Mouse (Mus musculus) heart, postnatal 4 days (tissue): Measurements from ENCODE around the gene Myo1b. TPM values are rescaled to one million over a fixed set of nuclear protein-coding genes. Genes with fewer than 3 reads are reported as not detected.
"Not testable (repeated sequence)": the region's sequence is repeated elsewhere in the genome, so short reads cannot be mapped to it uniquely, and the experiment has no call there.

ENCODE experiments used
- DNase-seq: peaks from one replicate; pipeline ENCODE4 v3.0.0; 2021
- total RNA-seq, 2 experiments: library from RNA; stranded (reverse); gene quantifications; 2 replicates each; pipeline ENCODE4 v1.2.3; 2021

Gene Myo1b
- total RNA-seq, 2 experiments from 2014 or later = 60.3 to 64.2 TPM

DNA sequence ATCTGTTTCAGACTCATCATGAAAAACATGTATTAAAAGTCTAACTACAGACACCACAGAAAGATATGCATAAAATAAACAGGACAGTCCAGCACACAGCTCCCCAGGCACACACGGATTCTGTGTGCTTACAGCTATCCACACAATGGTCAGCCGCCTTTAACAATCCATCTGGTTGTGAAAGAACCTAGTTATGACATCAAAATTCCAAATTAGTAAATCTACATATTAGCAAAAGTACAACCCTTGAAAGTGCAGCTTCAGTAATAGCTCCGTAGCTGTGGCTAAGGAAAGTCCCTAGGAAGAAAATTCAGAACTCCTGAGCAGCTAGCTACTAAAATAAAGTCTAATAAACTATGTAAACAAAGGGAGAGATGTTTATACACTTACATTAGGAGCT, 21.1 kb downstream of the Myo1b start:
- DNase-seq = no peak

DNA sequence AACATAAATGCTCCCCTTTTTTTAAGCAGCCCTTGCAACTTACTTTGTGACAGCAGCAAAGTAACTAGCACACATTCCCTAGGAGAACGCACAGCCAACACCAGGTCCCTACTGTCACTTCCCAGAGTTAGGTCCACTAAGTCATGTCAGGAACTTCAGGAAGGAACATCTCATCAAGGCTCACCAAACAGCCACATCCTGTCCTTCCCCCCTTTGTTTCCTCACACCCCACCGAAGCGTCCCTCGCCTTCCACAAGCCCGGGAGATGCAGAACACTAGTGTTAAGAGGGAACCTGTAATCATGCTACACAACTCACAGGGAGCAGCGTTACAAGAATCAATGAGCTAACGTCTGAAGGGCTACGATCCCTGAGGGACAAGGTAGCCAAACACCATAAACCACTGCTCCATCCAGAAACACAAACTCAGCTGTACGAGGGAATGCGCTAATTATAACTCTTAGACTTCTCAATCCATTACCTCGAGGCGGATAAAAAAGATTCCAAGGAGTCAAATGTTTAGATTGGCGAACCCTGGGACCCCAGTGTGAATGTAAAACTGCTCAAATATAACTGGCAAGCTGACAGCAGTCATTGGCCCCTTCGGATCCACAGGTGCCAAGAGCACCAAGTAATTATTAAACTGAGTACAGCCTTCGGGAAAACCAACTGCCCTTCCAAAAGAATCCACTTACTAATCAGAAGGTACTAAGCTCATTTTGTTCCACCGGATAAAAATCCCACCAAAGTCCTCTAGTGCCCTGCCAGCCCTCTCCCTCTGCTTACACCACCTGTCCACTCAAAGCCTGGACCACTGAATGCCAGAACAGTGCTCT, 22.1 kb downstream of the Myo1b start:
- DNase-seq = peak; percentile 28

DNA sequence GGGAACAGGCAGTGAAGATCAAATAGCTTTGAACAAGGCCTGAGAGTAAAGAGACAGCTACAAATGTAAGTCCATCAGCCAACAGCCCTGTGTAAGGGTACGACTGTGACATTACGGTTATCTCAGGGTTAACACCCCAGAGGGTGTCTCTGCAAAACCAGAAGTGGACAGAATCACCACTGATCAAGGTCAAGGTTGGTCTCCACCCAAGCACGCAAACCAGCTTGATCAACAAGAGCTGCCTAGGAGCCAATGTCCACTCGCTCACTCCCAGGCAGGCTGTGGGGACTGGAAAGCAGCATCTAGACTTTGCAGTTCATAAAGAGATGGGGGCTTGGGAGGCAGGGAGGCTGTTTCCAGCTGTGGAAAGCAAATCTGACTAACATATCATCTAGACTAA, 23.9 kb downstream of the Myo1b start:
- DNase-seq = no peak

DNA sequence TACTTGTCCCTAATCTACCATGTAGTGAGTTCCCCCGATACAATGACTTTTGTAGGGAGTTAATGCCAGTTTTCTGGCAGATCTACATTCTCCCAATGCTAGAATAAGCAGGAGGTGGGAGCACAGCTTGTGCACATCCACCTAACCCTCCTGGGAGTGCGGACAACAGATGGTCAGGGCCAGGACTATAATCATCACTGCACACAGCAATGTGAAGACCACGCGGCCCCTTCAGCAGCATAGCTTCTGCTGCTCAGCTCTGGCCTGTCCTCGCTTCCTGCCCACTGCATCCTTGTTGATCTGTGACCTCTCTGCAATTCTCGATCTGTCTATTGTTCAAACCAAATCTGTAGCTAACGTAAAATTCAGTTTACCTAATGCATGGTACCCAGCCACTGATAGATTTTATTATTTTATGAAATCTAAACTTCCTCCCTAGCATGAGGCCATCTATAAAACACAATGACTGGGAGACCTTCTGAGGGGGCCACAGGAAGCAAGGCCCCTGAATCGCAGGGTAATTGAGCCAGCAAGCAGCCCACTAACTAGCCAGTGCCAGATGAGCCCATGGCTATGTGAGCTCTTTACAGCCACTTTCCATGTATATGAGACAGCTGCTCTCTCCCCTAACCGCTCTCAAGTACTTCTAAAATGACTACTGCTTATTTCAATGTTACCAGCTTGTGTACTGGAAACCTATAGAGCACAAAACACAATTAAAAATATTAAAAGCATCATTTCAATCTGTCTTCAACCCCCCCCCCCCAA, 27.6 kb downstream of the Myo1b start:
- DNase-seq = no peak

DNA sequence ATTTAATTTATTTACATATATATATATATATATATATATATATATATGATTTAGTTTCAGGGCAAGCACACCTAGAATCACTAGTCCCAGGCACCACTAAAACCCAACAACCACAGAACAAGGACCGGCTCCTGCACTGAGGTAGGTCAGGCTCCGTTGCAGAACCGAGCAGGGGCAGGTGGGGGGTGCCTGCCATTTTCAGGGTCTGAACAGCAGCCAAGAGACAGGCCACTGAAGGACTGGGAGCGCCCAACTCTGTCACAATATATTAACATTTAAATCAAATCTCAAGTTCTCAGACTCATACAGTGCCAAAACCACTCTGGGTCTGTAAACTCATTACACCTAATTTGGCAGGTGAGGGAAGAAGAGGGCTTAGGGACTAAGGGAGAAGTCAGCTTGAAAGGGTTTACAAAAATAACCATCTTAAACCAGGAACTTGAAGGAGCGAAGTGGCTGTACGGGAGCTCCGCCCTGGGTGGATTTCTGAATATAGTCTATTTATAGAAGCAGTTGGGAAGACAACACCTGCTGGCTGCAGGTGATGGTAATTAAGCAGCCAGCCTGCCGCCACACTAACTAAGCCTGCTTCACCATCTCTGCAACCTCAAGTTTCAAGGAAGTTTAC, 30.4 kb downstream of the Myo1b start:
- no peak for DNase-seq

DNA sequence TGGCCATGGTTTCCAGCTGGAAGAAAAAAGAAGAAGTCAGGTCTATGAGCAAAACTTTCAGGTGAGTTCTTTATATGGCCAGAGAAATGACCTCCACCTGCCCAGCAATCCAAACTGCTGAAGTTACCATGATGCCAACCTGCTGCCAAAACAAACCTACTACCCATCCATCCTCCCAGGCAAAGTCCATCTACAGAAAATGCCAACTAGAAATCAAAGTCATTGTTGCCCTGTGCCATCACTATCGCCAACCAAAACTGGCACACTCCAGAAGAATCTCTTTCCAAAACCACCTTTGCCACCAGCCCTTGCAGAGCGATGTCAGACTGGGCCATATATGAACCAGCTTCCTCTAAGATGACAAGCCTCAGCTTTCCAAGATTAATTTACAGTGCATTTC, 32.7 kb downstream of the Myo1b start:
- no peak for DNase-seq

DNA sequence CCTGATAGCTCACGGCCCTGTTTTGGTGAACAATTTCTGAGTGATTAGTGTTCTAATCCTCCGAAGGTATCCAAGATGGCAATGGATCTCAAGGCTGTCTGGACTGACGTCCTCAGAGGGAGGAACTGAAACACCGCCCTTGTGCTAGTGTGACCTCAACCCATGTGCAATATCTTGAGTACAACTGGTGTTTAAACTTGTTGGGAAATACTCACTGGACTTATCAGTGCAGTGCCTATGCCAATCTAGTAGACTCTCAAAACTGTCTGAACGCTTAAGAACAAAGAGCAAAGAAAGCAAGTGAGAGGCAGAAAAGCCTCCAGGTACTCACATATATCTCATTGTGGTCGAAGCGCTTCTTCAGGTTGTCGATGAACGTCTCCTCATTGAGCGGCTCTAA, 33.1 kb downstream of the Myo1b start:
- DNase-seq = no peak

DNA sequence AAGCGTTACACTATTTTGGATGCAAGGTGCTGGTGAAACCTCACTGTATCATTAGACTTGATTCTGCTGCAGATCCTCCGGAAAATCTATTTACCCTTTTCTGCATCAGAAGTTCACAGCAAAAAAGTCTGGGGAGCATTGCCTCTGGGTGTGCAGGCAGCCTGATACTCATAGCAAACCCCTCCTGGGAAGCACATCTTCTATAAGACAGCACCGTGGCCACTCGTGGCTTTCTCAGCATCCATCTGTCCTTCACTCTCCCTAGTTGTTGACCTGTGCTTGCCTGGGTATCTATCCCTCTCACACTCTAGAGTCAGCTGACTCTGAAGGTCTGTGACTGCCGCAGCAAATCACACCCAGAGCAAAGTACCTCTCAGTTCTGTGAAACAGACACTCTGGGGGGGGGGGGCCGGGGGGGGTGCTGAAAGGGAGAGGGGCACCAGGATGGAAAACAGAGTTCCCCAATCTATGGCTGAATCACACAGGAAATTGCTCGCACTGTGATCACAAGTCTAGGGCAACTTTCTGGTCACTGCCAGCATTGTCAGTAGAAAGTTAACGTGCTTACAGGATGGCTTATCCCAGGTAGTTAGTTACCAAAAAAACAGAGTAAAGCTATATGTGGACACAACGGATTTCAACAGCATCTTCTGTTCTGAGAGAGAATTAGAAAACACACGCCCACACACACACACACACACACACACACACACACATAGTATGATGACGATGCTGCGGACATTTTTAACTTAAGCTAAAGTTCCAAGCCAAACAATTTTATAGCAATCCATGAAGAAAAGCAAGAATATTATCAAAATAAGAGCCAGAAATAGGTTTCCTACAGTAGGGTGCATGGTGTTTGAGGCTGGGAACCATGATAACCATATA, 35.7 kb downstream of the Myo1b start:
- no peak for DNase-seq

DNA sequence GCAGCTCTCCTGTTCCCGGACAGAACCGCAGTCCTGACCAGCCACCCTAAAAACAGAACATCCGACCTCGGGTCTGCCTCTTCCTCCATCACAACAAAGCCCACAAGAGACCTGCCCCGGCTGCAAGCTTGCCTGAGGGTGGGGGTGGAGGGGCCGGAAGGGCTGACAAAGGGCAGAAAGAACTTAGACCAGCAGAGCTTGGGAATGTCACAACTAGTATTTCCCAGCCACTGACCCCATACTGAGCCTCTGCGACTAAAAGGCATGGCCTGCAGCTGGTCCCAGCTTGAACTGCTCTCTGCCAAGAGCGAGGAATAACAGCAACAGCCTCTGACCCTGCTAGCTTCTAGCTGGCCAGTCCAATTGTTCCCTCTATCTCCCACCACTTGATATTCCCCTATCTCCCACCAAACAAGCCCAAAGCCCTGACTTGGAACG, 36.5 kb downstream of the Myo1b start:
- DNase-seq = peak; percentile 58

DNA sequence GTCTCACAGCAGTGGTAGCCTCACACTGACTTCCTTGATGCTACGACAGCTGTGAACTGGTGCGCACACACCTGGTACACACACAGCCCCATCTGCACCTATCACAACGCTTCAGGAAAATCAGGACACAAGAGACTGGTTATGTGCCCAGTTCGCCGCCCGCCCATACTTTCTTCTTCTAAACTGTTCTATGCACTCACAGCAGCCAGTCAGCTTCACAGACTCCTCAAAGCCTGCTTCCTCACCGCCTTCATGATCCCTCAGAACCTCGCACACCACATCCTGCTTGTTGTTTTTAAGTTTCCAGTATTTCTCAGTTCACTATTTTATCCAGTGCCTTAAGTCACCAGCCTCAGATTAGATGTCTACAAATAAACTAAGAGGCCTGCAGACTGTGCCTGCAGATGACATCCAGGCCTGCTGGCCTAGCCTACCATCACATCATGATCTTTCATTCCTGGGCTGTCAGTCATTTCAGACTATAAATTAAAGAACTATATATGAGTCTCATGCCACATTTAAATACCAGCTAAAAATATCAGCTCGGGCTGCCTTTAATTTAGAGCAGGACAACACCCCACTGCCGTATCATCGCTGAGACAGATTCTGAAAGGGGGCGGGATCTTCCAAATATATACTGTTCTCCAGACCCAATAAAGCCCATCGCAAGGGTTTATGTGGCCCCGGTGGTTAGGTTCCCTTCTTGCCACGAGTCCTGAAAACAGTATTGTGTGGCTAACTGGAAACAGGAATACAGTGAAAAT, 40.2 kb downstream of the Myo1b start:
- no peak for DNase-seq

DNA sequence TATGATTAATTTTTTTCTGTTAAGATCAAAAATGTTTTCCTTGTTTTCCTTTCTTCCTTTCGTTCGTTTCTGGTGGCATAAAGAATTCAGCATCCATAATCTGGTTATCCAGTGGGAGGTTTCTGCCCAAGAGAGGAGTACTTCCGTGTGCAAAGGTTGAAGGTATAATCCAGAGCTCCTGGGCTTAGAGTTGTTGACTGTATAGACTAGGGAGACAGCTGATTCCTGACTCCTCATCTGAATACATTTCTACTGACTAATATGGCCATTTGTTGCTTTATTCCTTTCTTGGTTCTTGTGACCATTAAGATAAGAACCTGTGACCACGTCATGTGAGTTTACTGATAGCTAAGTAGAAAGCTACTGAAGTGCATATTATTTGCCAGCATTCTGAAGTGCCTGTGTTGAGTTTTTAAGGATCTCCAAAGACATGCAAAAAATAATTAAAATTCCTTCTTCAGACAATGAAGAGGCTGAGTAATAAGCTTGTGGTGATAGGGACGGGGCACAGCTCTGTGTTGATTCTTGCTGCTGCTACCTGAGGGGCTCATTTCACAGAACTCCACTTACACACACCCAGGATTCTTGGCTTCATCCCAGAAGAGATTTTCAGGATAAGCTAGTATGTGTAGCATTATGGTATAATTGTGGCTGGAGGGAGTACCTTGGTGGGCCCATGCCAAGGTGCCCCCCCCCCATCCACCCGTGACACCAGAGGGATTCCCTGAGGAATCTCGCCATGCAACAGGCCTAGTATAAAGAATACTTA, 43.2 kb downstream of the Myo1b start:
- no peak for DNase-seq

DNA sequence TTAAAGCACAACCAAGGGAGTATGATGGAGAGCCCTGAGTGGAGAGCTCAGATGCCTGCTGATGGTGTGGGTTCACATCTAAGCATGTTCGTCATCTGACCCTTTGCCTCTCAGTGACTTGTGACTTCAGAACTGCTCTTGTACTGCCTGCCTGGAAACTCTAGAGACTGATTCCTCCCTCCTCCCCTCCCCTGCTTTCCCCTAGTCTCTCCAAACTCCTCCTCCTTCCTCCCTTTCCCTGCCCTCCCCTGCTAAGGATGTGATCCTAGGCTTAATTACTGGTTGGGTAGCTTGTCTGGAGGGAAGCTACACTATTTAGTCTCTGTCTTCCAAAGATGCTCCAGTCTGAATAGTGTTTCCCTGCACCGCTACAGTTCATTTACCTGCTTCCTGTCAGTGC, 44.6 kb downstream of the Myo1b start:
- DNase-seq = not testable (repeated sequence)

DNA sequence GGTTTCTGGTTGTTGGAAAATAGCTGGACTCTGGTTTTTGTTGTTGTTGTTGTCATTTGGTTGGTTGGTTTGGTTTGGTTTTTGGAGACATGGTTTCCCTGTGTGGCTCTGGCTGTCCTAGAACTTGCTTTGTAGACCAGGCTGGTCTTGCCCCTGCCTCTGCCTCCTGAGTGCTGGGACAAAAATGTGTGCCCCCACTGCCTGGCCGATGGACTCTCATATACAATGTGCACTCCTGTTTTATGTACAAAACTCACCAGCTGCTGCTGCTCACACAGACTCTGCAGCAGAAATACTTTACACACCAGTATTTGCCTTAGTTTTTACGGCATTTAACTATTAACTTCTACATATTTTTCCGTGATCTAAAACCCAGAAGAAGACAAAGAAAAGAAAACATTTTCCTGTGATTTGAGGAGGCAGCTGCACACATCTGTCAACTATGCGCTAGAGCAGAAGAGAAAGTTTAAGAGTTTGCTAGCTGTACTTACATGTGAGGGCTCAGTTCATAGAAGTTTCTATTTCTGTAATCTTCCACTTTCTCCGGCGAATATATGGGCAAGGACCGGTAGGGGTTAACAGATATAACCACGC, 52.9 kb downstream of the Myo1b start:
- no peak for DNase-seq

DNA sequence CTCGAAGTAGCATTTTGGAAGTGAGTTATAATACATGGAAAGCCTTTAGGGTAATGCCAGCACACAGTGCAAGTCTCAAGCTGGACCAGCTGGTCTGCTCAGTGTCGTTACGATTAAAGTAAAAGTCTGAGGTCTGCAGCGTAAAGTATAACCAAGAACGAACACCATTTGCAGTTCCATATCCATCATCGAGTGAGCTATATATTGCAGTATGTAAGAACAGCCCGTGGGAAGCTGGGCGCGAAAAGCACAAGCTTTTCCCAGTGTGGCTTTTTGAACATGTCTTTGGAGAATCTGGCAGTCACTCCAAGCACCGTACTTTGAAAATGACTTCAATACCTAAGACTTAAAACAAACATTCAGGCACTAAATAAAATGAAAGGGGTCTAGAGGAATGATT, 55.0 kb downstream of the Myo1b start:
- DNase-seq = no peak

DNA sequence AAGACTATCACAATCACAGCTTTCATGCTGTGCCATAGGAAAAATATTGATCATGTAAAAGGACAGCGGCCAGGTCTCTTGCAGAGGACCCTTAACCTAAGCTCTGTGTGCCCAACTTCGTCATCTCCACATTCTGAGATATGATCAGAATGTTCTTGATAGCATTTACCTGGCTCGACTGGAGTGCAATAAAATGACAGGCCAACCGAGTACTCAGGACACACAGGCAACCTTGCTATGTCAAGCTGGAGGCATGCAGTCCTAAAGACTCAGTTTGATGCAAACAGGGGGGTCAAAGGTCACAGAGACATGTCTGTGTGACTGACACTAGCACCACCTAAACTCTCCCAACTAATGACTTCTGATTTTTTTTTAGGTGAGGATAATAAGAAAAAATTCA, 58.9 kb downstream of the Myo1b start:
- no peak for DNase-seq

DNA sequence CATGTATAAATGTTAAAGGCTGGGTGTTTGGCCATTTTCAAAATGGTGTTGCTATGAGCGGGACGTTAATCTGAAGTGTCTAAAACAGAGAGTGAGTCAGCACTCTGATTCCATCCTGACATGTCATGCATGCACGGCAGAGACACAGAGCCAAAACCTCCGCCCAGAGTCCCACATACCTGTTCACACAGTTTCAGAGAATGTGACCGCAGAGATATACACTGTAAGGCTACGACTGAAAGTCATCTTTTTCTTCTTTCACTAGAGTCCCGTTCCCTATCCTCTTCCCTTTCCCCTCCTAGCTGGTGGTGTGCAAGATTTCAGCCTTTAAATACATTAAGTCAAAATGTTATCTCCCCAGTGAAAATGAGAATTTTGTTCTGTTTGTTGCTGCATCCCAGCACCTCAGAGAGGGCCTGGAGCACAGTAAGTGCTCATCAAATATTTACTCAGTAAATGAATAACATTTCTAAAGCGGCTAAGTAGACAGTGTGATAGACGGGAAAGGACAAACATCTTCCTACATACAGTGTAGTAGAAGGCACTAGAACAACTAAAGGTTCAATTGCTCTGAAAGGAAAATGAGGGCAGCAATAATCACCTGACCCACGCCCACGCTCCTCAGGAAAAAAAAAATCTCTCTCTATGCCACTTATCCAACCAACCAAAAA, 59.5 kb downstream of the Myo1b start:
- no peak for DNase-seq

DNA sequence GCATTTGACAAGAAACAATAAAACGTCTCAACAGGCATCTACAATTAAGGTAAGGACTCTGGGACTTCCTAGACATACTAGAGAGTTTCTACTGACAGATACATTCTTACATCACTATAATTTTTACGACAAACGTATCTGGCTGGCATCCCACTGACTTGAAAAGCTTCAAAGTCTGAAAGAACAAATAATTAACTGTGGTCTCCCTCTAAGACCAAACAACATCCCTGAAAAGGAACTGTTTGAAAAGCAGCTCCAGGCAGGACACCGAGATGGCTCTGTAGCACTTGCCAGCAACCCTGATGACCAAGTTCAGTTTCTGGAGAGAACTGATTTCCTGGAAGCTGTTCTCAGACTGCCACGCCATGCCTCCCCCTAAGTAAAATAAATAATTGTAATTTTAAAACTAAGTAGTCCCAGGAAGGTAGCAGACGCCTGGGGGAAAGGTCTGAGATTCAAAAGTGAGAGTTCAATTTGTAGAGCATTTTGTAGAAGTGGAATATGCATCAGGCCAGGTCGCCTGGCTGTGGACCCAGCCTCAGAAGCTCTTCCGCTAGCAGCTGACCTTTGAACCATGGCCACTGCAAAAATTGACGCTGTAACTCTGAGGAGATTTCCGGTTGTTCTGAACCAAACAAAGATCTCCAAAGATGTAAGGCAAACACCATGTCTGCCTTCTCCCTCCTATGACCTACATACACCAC, 60.2 kb downstream of the Myo1b start:
- no peak for DNase-seq

DNA sequence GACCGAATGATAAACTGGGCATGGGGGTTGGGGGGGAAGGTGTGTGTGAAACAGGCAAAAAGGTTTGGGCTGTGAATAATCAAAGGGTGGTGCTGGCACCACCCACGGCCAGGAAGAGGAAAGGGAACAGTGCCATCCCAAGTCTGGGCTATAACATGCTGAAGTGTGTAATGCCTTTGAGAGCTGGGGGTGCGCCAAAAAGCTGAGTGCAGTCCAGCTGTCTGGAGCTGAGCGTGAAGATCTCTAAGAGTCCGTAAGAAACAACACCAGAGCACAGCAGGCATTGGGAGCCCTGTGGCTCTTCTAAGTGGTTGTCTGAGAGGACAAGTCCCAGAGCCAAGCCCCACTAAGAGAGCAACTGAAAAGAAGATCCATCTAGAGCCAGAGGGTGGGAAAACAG, 63.6 kb downstream of the Myo1b start:
- DNase-seq = peak; percentile 58

DNA sequence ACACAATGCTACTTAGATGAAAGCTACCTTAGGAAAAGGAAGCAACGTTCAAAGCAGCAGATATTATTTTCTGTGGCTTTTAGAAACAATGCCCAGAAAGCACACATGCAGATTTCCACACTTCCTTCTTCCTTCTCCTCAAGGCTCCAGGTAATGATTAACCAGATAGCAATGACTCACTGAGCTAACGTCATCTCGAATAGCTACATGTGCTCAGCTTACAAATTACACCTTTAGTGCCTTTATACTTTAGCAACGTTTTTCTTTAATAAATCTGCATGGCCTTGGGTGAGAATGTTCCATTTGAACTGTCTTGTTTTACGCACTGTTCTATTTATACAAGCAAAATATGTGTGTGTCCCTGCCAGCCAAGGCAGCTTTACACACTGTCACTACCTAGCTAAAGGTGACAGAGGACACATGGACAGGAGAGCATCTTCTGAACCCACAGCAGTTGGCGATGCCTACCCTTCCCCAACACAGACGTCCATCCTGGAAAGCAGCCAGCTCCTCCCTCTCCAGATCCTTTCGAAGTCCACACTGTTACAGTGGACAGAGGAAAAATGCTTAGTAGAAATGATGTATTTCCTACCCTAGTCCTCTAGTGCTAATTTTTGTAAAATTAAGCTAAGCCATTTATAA, 66.2 kb downstream of the Myo1b start:
- DNase-seq = no peak
